Mouse (Mus musculus): ENCODE results near the gene Gdpgp1.

DNA sequence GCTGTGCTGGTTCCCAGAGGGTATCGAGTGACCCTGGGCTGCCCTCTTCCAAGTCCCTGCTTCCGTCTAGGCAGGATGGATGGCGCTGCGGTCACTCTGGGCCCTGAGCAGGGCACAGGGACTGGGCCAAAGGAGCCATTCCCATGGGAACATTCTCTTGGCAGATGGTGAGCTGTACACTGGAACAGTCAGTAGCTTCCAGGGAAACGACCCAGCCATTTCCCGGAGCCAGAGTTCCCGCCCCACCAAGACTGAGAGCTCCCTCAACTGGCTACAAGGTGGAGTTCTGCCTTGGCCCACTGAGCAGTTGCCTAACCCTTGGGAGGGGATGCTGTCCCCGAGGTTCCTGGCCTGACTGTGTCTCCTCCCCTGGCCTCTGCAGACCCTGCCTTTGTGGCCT, 16.1 kb upstream of the Gdpgp1 start:
- TF ChIP-seq CTCF (IDR thresholded peaks at IDR 0.05; ENCODE audit: borderline replicate concordance, control insufficient read depth, extremely low read depth, insufficient read depth, low read length, poor library complexity): no peak
- TF ChIP-seq POLR2A (IDR thresholded peaks at IDR 0.05; ENCODE audit: control insufficient read depth, extremely low read depth, insufficient read depth, low read length, poor library complexity): no peak
